Mouse (Mus musculus) intestine, postnatal 0 days (tissue): Measurements from ENCODE around the gene Gimap9. TPM values are rescaled to one million over a fixed set of nuclear protein-coding genes. Genes with fewer than 3 reads are reported as not detected.
A peak's percentile ranks its signal among the peaks of the same experiment; 100 is the strongest.

Experiments
- ATAC-seq: fragments of 200-750 bp; cut with Nextera tagmentation; 2 replicates; pipeline ENCODE4 v1.8.0; 2017; ENCODE audit warnings: mild to moderate bottlenecking, moderate TSS enrichment, moderate library complexity
- H3K27ac ChIP-seq: fragments of 300-500 bp; sonication (generic); 2 replicates; pipeline ENCODE4 v1.5.1; 2014; ENCODE audit warnings: mild to moderate bottlenecking, low read depth, low read length, moderate library complexity
- H3K27me3 ChIP-seq: fragments of 300-500 bp; sonication (generic); replicated peaks from 2 replicates; pipeline ENCODE4 v1.6.1; 2014; ENCODE audit warnings: low read length, mixed read lengths; ENCODE audit not compliant: control insufficient read depth, insufficient read depth
- H3K36me3 ChIP-seq: fragments of 300-500 bp; sonication (generic); 2 replicates; pipeline ENCODE4 v1.6.1; 2014; ENCODE audit warnings: mild to moderate bottlenecking, moderate library complexity; ENCODE audit not compliant: control insufficient read depth, insufficient read depth
- H3K4me1 ChIP-seq: fragments of 300-500 bp; sonication (generic); replicated peaks from 2 replicates; pipeline ENCODE4 v1.6.1; 2014; ENCODE audit warnings: antibody characterized with exemption, low read length, mixed read lengths; ENCODE audit not compliant: control insufficient read depth, insufficient read depth
- H3K4me2 ChIP-seq: fragments of 300-500 bp; sonication (generic); replicated peaks from 2 replicates; pipeline ENCODE4 v1.6.1; 2014; ENCODE audit warnings: low read depth, mild to moderate bottlenecking, moderate library complexity
- H3K4me3 ChIP-seq: fragments of 300-500 bp; sonication (generic); 2 replicates; pipeline ENCODE4 v1.5.1; 2014; ENCODE audit warnings: low read depth, low read length
- H3K9ac ChIP-seq: fragments of 300-500 bp; sonication (generic); 2 replicates; pipeline ENCODE4 v1.6.1; 2014; ENCODE audit warnings: mild to moderate bottlenecking, low read depth, low read length
- H3K9me3 ChIP-seq: fragments of 300-500 bp; sonication (generic); 2 replicates; pipeline ENCODE4 v1.6.1; 2016; ENCODE audit warnings: mixed run types; ENCODE audit not compliant: control insufficient read depth
- CTCF ChIP-seq: sonication (generic); IDR thresholded peaks from 2 replicates; pipeline ENCODE4 v1.5.1; 2016; ENCODE audit warnings: low read depth, mild to moderate bottlenecking, control low read depth, antibody characterized with exemption, moderate library complexity
- WGBS: fragments of 180-500 bp; shearing (Covaris S2); extraction: QIAGEN DNeasy Blood & Tissue Kit; methylation state at CpG from one replicate; pipeline ENCODE4 v1.1.7; 2014; 5-methylcytosine and 5-hydroxymethylcytosine counted together
- polyA plus RNA-seq: library from polyadenylated mRNA; unstranded; fragments of >200 nt; fragmentation: Nextera tagmentation; extraction: Ambion mirVana; gene quantifications from 2 replicates; pipeline ENCODE4 v1.2.1, GENCODE M21; 2015

The Gimap9 gene
- polyA plus RNA-seq, 1 experiment from 2014 or later = 9.9 TPM

DNA sequence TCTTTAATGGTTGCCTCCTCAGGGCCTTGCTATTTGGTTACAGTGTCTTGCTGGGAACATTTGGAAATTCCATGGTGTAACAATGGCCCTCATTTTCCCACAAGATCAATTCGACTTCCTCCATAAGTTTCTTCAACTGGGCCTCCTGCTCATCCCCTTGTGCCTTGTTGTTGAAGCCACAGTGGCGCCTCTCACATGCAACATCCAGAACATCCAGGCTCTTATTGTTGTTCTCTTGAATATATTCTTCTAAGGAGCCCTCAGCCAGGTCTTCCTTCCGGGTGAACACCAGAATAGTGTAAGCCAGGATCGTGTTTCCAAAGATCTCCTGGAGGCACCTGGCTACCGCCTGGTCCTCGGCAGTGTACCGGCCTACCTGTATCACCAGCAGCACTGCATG is 26.2 kb downstream of the Gimap9 start:
- H3K4me2 ChIP-seq = no peak overlapping the region
- 85% methylated on average over 7 of the region's 7 CpGs for WGBS

DNA sequence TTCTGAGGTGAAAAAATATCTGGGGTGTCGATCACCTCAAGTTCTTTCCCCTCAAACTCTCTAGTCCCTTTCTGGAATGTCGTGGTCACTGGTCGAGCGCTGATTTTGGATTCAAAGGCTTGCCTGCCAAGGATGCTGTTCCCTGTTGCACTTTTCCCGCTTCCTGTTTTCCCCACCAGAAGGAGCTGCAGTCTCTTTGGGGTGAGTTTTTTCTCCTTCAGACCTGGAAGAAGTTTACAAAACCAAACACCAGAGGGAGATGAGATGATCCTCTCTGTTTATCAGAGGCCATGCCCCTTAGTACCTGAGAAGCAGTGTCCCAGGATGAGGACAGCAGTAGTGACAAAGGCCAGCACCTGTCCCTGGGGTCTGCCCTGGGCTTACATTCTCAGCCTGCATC is 26.7 kb downstream of the Gimap9 start:
- no peak overlapping the region for H3K9ac ChIP-seq
- ATAC-seq = no peak
- H3K36me3 ChIP-seq = no peaks in the 10 kb centered on the region
- H3K27ac ChIP-seq = no peak overlapping the region
- peak; percentile 60 for TF ChIP-seq CTCF
- no peaks in the 10 kb centered on the region for H3K9me3 ChIP-seq
- WGBS = 66% methylated on average over 5 of the region's 5 CpGs
- no peaks in the 10 kb centered on the region for H3K4me1 ChIP-seq
- H3K27me3 ChIP-seq = no peaks in the 10 kb centered on the region
- H3K4me3 ChIP-seq = no peak overlapping the region
- H3K4me2 ChIP-seq = no peak overlapping the region

More for the DNA sequence above, 26.2 kb downstream of the Gimap9 start:
- no peaks in the 10 kb centered on the region for H3K36me3 ChIP-seq
- no peaks in the 10 kb centered on the region for H3K9me3 ChIP-seq
- H3K4me1 ChIP-seq = no peaks in the 10 kb centered on the region
- no peaks in the 10 kb centered on the region for H3K27me3 ChIP-seq
- no peak for ATAC-seq
- no peak overlapping the region for H3K27ac ChIP-seq
- no peak overlapping the region for H3K4me3 ChIP-seq
- no peak overlapping the region for H3K9ac ChIP-seq
- TF ChIP-seq CTCF = no peak

DNA sequence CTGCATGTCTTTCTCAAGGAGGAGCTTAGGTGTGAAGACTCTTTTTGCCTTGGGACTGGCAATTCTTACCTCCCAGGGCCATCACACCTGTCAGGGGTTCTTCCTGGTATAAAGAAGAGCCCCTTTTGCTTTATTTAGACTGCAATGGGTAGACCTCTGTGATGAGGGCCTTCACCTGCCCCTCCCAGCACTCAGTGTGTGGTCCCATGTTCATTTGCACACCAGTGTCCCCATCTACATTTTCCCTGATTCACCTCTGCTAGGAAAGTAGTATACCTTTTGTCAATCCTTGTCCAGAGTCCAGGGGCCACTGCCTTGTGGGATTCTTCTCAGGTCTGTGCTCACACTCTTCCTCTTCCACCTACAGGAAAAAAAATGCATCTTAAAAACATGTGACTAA is 28.2 kb downstream of the Gimap9 start:
- Histone ChIP-seq H3K9me3 (no peaks in the 10 kb centered on the region), H3K4me1 (no peaks in the 10 kb centered on the region), H3K36me3 (no peaks in the 10 kb centered on the region), H3K27me3 (no peaks in the 10 kb centered on the region), H3K27ac (no peak overlapping the region), H3K4me3 (no peak overlapping the region), H3K9ac (no peak overlapping the region), H3K4me2 (no peak overlapping the region)
- TF ChIP-seq CTCF = no peak
- no peak for ATAC-seq

DNA sequence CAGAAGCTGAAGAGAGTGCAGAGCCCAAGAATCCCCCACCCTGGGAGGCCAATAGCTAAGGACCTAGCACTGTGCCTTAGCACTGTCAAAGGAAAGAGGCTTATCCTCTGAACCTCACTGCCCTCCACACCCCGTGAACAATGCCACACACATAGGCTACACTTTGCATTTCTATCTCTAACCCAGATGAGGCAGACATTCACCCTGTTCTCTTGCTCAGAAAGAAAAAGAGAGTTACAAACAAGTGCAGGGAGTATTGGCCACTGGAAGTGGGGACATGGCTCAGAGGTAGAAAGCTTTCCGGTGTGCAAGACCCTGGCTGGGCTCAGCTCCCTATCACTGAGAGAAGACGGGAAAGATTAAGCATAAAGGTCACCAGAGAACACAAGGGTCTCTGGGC is 30.2 kb downstream of the Gimap9 start:
- peak overlapping the region; percentile 10 for H3K4me2 ChIP-seq
- H3K4me3 ChIP-seq = no peak overlapping the region
- no peaks in the 10 kb centered on the region for H3K36me3 ChIP-seq

DNA sequence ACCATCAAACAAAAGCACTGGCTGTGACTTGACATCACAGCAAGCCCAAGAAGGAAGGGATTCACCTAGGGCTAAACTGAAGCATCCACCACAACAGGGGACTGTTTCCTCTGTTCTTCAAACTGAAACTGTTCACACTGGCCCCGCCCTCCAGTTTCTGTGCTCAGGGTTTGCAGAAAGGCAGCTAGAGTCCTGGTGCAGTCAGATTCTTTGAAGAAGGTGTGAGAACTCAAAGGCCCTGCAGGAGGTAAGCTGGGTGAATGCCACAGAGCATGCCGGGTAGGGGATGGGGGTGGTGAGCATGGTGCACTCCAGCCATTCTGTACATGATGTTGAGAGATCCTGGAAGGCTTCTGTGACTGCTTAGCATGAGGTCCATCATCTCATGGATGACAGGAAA is 42.5 kb downstream of the Gimap9 start, which contains the start of the genes Gm28053 and Gimap7:
Gene Gm28053 (plus strand): TSS at position 153 of the 400 bp plus-strand sequence.
Gene Gimap7 (plus strand): TSS at position 167 of the 400 bp plus-strand sequence.
- no peak for TF ChIP-seq CTCF
- no peak within 1 kb of the TSS for H3K4me2 ChIP-seq
- H3K36me3 ChIP-seq = no peaks in the 10 kb centered on the region
- H3K9me3 ChIP-seq = no peaks in the 10 kb centered on the region
- no peak within 1 kb of the TSS for H3K9ac ChIP-seq
- H3K4me1 ChIP-seq = no peaks in the 10 kb centered on the region
- ATAC-seq = no peak
- WGBS = 63% methylated on average over 2 of the region's 2 CpGs
- H3K4me3 ChIP-seq = no peak within 1 kb of the TSS
- no peak within 1 kb of the TSS for H3K27ac ChIP-seq
- no peaks in the 10 kb centered on the region for H3K27me3 ChIP-seq

More for the DNA sequence above, 30.2 kb downstream of the Gimap9 start:
- no peaks in the 10 kb centered on the region for H3K4me1 ChIP-seq
- ATAC-seq = no peak
- H3K9ac ChIP-seq = no peak overlapping the region
- 59% methylated on average over 3 of the region's 3 CpGs for WGBS
- H3K27ac ChIP-seq = no peak overlapping the region
- H3K9me3 ChIP-seq = no peaks in the 10 kb centered on the region
- TF ChIP-seq CTCF = no peak
- no peaks in the 10 kb centered on the region for H3K27me3 ChIP-seq

DNA sequence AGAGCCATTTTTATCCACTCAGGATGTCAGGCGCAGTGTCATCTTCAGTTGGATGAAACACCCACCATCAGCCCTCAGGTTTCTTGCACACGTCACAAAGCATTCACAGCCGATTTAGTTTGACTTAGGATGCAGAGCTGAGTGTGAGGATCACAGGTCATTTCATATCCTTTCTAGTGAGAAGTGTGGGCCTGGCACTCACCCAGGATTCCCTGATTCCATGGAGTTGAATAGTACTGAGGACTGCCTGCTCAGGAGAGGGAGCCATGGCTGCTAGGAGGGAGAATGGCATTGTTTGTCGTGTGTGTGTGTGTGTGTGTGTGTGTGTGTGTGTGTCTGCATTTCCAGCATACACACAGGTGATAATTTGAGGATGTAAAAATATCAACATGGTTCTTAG is 44.4 kb downstream of the Gimap9 start:
- Histone ChIP-seq H3K4me2 (no peak overlapping the region), H3K9me3 (no peaks in the 10 kb centered on the region), H3K9ac (no peak overlapping the region), H3K27ac (no peak overlapping the region), H3K36me3 (no peaks in the 10 kb centered on the region), H3K4me1 (no peaks in the 10 kb centered on the region), H3K27me3 (no peaks in the 10 kb centered on the region), H3K4me3 (no peak overlapping the region)
- ATAC-seq = no peak
- TF ChIP-seq CTCF = no peak
- 85% methylated on average over 4 of the region's 4 CpGs for WGBS

DNA sequence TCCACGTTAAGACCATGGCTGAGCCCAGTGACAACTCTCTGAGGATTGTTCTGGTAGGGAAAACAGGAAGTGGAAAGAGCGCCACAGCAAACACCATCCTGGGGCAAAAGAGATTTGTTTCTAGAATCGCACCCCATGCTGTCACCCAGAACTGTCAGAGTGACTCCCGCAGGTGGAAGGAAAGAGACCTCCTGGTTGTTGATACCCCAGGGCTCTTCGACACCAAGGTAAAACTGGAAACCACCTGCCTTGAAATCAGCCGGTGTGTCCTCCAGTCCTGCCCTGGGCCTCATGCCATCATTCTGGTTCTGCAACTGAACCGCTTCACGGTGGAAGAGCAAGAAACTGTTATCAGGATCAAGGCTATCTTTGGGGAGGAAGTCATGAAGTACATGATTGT is 47.5 kb downstream of the Gimap9 start:
- Histone ChIP-seq H3K27me3 (no peaks in the 10 kb centered on the region), H3K27ac (no peak overlapping the region), H3K9ac (no peak overlapping the region), H3K36me3 (no peaks in the 10 kb centered on the region), H3K9me3 (no peaks in the 10 kb centered on the region), H3K4me1 (no peaks in the 10 kb centered on the region), H3K4me3 (no peak overlapping the region), H3K4me2 (no peak overlapping the region)
- 72% methylated on average over 8 of the region's 8 CpGs for WGBS
- no peak for TF ChIP-seq CTCF
- no peak for ATAC-seq
